Comparison of ENCODE assay signal across 8 mouse cellular contexts in genomic region chr14:17171896-17172295, GRCm38 (mm10).
DNase-seq lines count a peak whose midpoint lies in the region; ATAC-seq and TF ChIP-seq lines count a peak whose summit lies in the region.

No protein-coding gene starts in this region.

- no peaks in the 10 kb centered on the region for H3K9me3 ChIP-seq in kidney, embryonic 15.5 days (replicated peaks)
- no peaks in the 10 kb centered on the region for H3K9me3 ChIP-seq in embryonic facial prominence, embryonic 12.5 days
- H3K9me3 ChIP-seq in intestine, postnatal 0 days (ENCODE audit: control insufficient read depth), result no peaks in the 10 kb centered on the region

- peak overlapping the region; percentile 95 for H3K4me2 ChIP-seq in kidney, embryonic 15.5 days
- H3K4me2 ChIP-seq in embryonic facial prominence, embryonic 12.5 days (replicated peaks), result peak overlapping the region; percentile 89
- peak overlapping the region; percentile 66; the same call in 1 of the 2 replicates for H3K4me2 ChIP-seq in intestine, postnatal 0 days (replicated peaks; ENCODE audit: low read depth)

- peaks cover 19% of the 10 kb centered on the region for H3K27me3 ChIP-seq in kidney, embryonic 15.5 days
- peaks cover 14% of the 10 kb centered on the region; the same call in 1 of the 2 replicates for H3K27me3 ChIP-seq in embryonic facial prominence, embryonic 12.5 days
- peaks cover 17% of the 10 kb centered on the region; the same call in 1 of the 2 replicates for H3K27me3 ChIP-seq in intestine, postnatal 0 days (replicated peaks; ENCODE audit: control insufficient read depth, insufficient read depth, low read length)

- H3K4me3 ChIP-seq in kidney, embryonic 15.5 days (replicated peaks), result peak overlapping the region; percentile 52
- H3K4me3 ChIP-seq in embryonic facial prominence, embryonic 12.5 days, result peak overlapping the region; percentile 46
- peak overlapping the region; percentile 35; the same call in 1 of the 2 replicates for H3K4me3 ChIP-seq in intestine, postnatal 0 days (ENCODE audit: low read depth, low read length)

- H3K9ac ChIP-seq in kidney, embryonic 15.5 days, result no peak overlapping the region
- no peak overlapping the region for H3K9ac ChIP-seq in embryonic facial prominence, embryonic 12.5 days
- H3K9ac ChIP-seq in intestine, postnatal 0 days (ENCODE audit: low read depth, low read length), result no peak overlapping the region

- no peak for TF ChIP-seq CTCF in intestine, postnatal 0 days (IDR thresholded peaks at IDR 0.05; ENCODE audit: low read depth)

- no peaks in the 10 kb centered on the region for H3K36me3 ChIP-seq in kidney, embryonic 15.5 days
- H3K36me3 ChIP-seq in embryonic facial prominence, embryonic 12.5 days, result no peaks in the 10 kb centered on the region
- H3K36me3 ChIP-seq in intestine, postnatal 0 days (ENCODE audit: control insufficient read depth, insufficient read depth), result no peaks in the 10 kb centered on the region

- H3K27ac ChIP-seq in kidney, embryonic 15.5 days, result no peak overlapping the region
- H3K27ac ChIP-seq in embryonic facial prominence, embryonic 12.5 days, result no peak overlapping the region
- no peak overlapping the region for H3K27ac ChIP-seq in intestine, postnatal 0 days (ENCODE audit: low read depth, low read length)

- peaks cover 15% of the 10 kb centered on the region for H3K4me1 ChIP-seq in kidney, embryonic 15.5 days
- no peaks in the 10 kb centered on the region for H3K4me1 ChIP-seq in embryonic facial prominence, embryonic 12.5 days
- H3K4me1 ChIP-seq in intestine, postnatal 0 days (replicated peaks; ENCODE audit: control insufficient read depth, insufficient read depth, low read length), result peaks cover 3% of the 10 kb centered on the region; the same call in 1 of the 2 replicates

- 37% methylated on average over 5 of the region's 5 CpGs for WGBS in kidney, embryonic 15.5 days
- 48% methylated on average over 5 of the region's 5 CpGs for WGBS in embryonic facial prominence, embryonic 12.5 days
- WGBS in intestine, postnatal 0 days, result 40% methylated on average over 5 of the region's 5 CpGs

- ATAC-seq in kidney, embryonic 15.5 days (replicated peaks; ENCODE audit: low FRiP score), result peak; percentile 16; the same call in 1 of the 2 replicates
- 0 out of 2 replicates have a peak, but pooled peaks have one; percentile 6 for ATAC-seq in embryonic facial prominence, embryonic 12.5 days (ENCODE audit: insufficient number of reproducible peaks, insufficient read depth, low FRiP score, low TSS enrichment)
- ATAC-seq in intestine, postnatal 0 days, result no peak
- no peak for ATAC-seq in activated CD4-positive, CD25-positive, alpha-beta regulatory T cell, adult 4 months

- no peak for DNase-seq in kidney, postnatal 25 days
- DNase-seq in neural tube, embryonic 10.5 days (ENCODE audit: extremely low spot score, low spot score), result peak; percentile 17
- no peak for DNase-seq in cerebellum, postnatal 25 days
- DNase-seq in gastrocnemius, adult 8-10 months (ENCODE audit: low spot score in 2 of 2), result no peak

Comparison
In these comparisons a context has a peak if more than half of its experiments do, and no peak if none do; other contexts are left out.
1. ATAC-seq: peak in kidney, embryonic 15.5 days (single experiment) and embryonic facial prominence, embryonic 12.5 days (single experiment); none in intestine, postnatal 0 days (single experiment) and activated CD4-positive, CD25-positive, alpha-beta regulatory T cell, adult 4 months (single experiment).
2. Peak in every context shown above with its lines, with median percentiles within 50 percentile points of each other: H3K4me2 ChIP-seq and H3K4me3 ChIP-seq.